Mouse (Mus musculus): ENCODE results near the gene Trappc6a.
A peak's percentile ranks its signal among the peaks of the same experiment; 100 is the strongest.

The Trappc6a gene

DNA sequence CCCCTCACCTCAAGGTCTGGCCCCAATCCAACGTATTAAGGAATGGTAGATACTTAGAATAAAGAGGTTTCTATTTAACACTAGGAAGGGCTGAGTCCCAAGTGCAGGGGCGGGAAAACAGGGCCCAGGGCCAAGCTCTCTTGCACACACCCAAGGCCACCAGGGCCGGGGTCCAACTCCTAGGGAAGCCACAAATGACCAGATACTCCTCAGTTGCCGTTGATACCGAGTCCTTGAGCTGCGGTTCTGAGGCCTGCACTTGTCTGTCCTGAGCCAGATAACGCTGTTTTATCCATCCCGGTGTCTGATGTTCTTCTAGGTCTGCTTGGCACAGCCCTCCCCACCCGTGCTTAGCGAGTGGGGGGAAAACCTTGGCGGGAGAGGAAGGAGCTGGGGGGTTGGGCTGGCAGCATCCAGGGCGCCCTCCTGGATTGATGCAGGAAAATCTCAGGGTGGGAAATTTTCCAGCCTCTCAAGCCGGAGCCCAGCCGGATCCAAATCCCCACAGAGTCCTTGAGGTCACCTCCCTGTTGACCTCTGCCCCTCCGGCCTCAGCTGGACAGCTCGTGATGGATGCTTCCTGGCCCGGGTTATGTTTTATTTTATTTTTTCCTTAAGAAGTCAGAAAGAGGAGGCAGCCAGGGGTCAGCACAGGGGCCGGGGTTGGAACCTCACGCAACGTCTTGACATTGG, 12.5 kb upstream of the Trappc6a start:
- Histone ChIP-seq H3K4me1 (replicated peaks; ENCODE audit: low read depth, low read length) (peaks cover 58% of the 10 kb centered on the region), H3K36me3 (ENCODE audit: insufficient read depth, low read length) (no peaks in the 10 kb centered on the region), H3K9me3 (ENCODE audit: low read length) (0 out of 2 replicates have a peak, but pooled peaks cover 3% of the 10 kb centered on the region), H3K4me3 (replicated peaks; ENCODE audit: low read length) (peak overlapping the region; percentile 67), H3K27me3 (ENCODE audit: insufficient read depth, low read length) (peaks cover 49% of the 10 kb centered on the region)
- TF ChIP-seq CTCF (conservative IDR thresholded peaks at IDR 0.05; ENCODE audit: low read length) (no peak), NANOG (IDR thresholded peaks at IDR 0.05; ENCODE audit: borderline replicate concordance, low read length) (no peak), POU5F1 (IDR thresholded peaks at IDR 0.05; ENCODE audit: borderline replicate concordance, low read length) (no peak)

GRCm38 (mm10) chr7:19496214-19496555, 12.0 kb upstream of the Trappc6a start:
- H3K4me3 ChIP-seq (replicated peaks; ENCODE audit: low read length), result peak overlapping the region; percentile 67
- 0 out of 2 replicates have a peak, but pooled peaks cover 3% of the 10 kb centered on the region for H3K9me3 ChIP-seq (ENCODE audit: low read length)
- peaks cover 44% of the 10 kb centered on the region for H3K27me3 ChIP-seq (ENCODE audit: insufficient read depth, low read length)
- no peak for TF ChIP-seq POU5F1 (IDR thresholded peaks at IDR 0.05; ENCODE audit: borderline replicate concordance, low read length)
- H3K4me1 ChIP-seq (replicated peaks; ENCODE audit: low read depth, low read length), result peaks cover 61% of the 10 kb centered on the region
- H3K36me3 ChIP-seq (ENCODE audit: insufficient read depth, low read length), result no peaks in the 10 kb centered on the region

GRCm38 (mm10) chr7:19498326-19498725, 9.9 kb upstream of the Trappc6a start:
- peaks cover 25% of the 10 kb centered on the region for H3K27me3 ChIP-seq (ENCODE audit: insufficient read depth, low read length)
- H3K9me3 ChIP-seq (ENCODE audit: low read length), result 0 out of 2 replicates have a peak, but pooled peaks cover 3% of the 10 kb centered on the region
- no peaks in the 10 kb centered on the region for H3K36me3 ChIP-seq (ENCODE audit: insufficient read depth, low read length)
- peaks cover 57% of the 10 kb centered on the region for H3K4me1 ChIP-seq (replicated peaks; ENCODE audit: low read depth, low read length)
- TF ChIP-seq CTCF (conservative IDR thresholded peaks at IDR 0.05; ENCODE audit: low read length) (no peak), POU5F1 (IDR thresholded peaks at IDR 0.05; ENCODE audit: borderline replicate concordance, low read length) (no peak), NANOG (IDR thresholded peaks at IDR 0.05; ENCODE audit: borderline replicate concordance, low read length) (no peak)
- H3K4me3 ChIP-seq (replicated peaks; ENCODE audit: low read length), result no peak overlapping the region

DNA sequence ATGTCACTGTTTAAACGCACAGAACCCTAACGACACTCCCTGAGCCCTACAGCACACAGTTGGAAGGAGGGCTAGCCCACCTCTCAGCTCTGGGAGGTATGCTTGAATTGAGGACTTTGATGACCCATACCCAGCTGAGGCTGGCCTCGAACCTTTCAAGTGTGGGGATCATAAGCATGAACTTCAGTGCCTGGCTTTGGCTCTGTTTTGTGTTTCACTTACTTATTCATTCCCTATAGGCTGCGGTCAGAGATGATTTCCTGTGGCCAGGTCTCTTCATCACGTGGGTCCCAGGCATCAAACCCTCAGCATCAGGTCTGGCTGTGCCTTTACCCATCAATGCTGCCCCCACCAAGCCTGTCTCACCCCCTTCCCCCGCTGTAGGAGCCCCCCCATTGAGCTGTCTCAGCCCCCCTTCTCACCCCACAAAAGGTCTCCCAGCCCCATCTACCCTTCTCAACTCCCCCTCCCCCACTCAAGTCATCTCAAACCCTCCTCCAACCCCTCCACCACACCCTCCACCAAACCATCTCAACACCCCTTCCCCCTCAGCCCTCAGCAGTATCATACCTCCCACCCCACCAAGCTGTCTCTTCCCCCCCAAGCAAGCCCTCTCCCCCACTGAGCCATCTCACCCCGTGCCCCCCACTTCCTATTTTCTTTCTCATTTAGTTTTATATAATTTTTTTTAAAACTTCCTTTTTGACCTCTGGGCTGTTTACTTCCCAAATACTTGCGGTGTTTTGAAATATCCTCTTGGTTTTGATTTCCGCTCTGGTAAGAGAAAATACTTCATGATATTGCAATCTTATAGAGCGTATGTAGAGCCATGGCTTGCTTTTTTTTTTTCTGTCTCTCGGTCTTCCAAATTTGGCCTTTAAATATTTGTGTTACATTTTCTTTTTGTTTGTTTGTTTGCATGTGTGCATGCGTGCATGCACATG, 7.5 kb upstream of the Trappc6a start:
- peaks cover 56% of the 10 kb centered on the region for H3K4me1 ChIP-seq (replicated peaks; ENCODE audit: low read depth, low read length)
- no peak overlapping the region for H3K4me3 ChIP-seq (replicated peaks; ENCODE audit: low read length)
- H3K36me3 ChIP-seq (ENCODE audit: insufficient read depth, low read length), result no peaks in the 10 kb centered on the region
- H3K9me3 ChIP-seq (ENCODE audit: low read length), result no peaks in the 10 kb centered on the region
- H3K27me3 ChIP-seq (ENCODE audit: insufficient read depth, low read length), result peaks cover 5% of the 10 kb centered on the region
- TF ChIP-seq NANOG (IDR thresholded peaks at IDR 0.05; ENCODE audit: borderline replicate concordance, low read length), result no peak
- TF ChIP-seq POU5F1 (IDR thresholded peaks at IDR 0.05; ENCODE audit: borderline replicate concordance, low read length), result no peak
- TF ChIP-seq CTCF (conservative IDR thresholded peaks at IDR 0.05; ENCODE audit: low read length), result no peak

DNA sequence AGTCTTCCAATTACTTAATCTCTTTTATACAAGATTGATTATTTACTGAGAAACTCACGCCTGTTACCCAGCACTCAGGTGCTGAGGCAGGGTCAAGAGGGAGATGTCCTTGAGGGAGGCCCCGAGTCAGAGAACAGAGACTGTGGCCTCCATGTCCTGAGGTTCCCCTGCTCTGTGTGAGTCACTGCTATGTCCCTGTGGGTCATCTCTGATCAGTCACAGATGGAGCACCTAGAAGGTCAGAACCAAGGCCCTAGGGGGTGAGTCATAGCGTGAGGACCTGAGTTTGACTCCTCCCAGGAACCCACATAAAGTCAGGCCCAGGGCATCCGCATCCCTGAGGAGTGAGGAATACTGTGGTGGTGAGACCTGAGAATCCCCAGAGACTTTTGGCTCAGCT, 6.5 kb upstream of the Trappc6a start:
- Histone ChIP-seq H3K36me3 (ENCODE audit: insufficient read depth, low read length) (no peaks in the 10 kb centered on the region), H3K27me3 (ENCODE audit: insufficient read depth, low read length) (no peaks in the 10 kb centered on the region), H3K9me3 (ENCODE audit: low read length) (no peaks in the 10 kb centered on the region), H3K4me1 (replicated peaks; ENCODE audit: low read depth, low read length) (peaks cover 54% of the 10 kb centered on the region), H3K4me3 (replicated peaks; ENCODE audit: low read length) (no peak overlapping the region)
- TF ChIP-seq POU5F1 (IDR thresholded peaks at IDR 0.05; ENCODE audit: borderline replicate concordance, low read length) (no peak), CTCF (conservative IDR thresholded peaks at IDR 0.05; ENCODE audit: low read length) (no peak), NANOG (IDR thresholded peaks at IDR 0.05; ENCODE audit: borderline replicate concordance, low read length) (no peak)

DNA sequence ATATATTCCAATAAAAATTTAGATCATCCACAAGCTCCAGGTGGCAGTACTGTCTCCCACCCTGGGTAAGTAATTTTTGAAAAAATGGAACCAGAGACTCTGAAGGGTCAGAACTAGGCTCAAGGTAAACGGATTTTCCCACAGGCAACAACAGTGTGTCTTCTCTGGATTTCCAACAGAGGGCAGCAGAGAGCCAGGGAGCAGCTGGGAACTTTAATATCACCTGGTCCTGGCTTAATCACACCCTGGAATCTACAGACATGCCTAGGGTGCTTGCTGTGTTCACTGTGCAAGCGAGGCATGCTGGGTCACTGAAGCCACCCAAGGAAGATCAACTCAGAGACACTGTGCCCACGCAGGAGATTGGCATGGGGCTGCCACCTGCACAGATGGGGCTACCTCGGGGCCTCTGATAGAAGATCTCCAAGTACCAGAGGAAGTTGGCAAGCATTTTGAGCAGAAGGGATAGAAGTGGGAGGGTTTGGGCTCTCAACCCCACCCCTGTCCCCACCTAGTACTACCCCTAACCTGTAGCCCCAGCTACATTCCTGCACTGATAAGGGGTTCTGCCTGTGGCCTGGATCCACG, 4.6 kb upstream of the Trappc6a start:
- TF ChIP-seq CTCF (conservative IDR thresholded peaks at IDR 0.05; ENCODE audit: low read length), result peak; percentile 87
- TF ChIP-seq POU5F1 (IDR thresholded peaks at IDR 0.05; ENCODE audit: borderline replicate concordance, low read length), result no peak
- Histone ChIP-seq H3K9me3 (ENCODE audit: low read length) (no peaks in the 10 kb centered on the region), H3K4me1 (replicated peaks; ENCODE audit: low read depth, low read length) (peaks cover 51% of the 10 kb centered on the region), H3K36me3 (ENCODE audit: insufficient read depth, low read length) (no peaks in the 10 kb centered on the region), H3K4me3 (replicated peaks; ENCODE audit: low read length) (no peak overlapping the region), H3K27me3 (ENCODE audit: insufficient read depth, low read length) (no peaks in the 10 kb centered on the region)

- Histone ChIP-seq H3K4me3 (replicated peaks; ENCODE audit: low read length) (peak overlapping the region; percentile 89), H3K36me3 (ENCODE audit: insufficient read depth, low read length) (no peaks in the 10 kb centered on the region), H3K9me3 (ENCODE audit: low read length) (no peaks in the 10 kb centered on the region), H3K4me1 (replicated peaks; ENCODE audit: low read depth, low read length) (peaks cover 44% of the 10 kb centered on the region), H3K27me3 (ENCODE audit: insufficient read depth, low read length) (no peaks in the 10 kb centered on the region)
- no peak for TF ChIP-seq POU5F1 (IDR thresholded peaks at IDR 0.05; ENCODE audit: borderline replicate concordance, low read length)
- TF ChIP-seq CTCF (conservative IDR thresholded peaks at IDR 0.05; ENCODE audit: low read length), result peak; percentile 35
Measured at GRCm38 (mm10) chr7:19506326-19506725, 1.9 kb upstream of the Trappc6a start.

DNA sequence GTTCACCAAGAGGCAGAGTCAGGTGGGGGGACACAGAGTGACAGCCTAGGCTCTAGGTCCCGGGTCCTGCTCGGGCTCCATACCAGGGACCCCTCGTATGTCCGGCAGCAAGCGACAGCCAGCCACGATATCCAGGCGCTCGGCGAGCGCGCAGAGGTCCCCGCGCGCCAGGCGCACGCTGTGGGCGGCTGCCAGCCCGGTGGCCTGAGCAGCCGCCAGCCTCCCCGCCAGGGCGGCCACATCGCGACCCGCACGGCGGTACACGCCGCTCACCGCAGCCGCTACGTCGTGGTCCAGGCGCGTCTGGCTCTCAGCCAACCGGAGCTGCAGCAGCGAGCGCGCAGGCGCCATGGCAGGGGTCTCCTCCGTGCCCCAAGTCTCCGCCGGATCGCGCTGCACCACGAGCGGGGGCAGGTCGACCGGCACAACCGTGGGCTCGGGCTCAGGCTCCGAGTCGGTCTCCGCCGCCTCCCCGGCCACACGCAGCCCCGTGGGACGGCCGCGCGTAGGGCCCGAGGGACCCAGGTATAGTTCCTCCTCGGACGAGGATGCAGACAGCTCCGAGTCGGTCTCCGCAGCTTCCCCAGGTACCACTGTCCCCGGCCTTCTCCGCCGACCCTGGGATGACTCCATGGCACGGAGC, 1.1 kb upstream of the Trappc6a start:
- Histone ChIP-seq H3K36me3 (ENCODE audit: insufficient read depth, low read length) (no peaks in the 10 kb centered on the region), H3K4me3 (replicated peaks; ENCODE audit: low read length) (peak overlapping the region; percentile 89), H3K4me1 (replicated peaks; ENCODE audit: low read depth, low read length) (peaks cover 42% of the 10 kb centered on the region), H3K9me3 (ENCODE audit: low read length) (no peaks in the 10 kb centered on the region), H3K27me3 (ENCODE audit: insufficient read depth, low read length) (no peaks in the 10 kb centered on the region)
- TF ChIP-seq CTCF (conservative IDR thresholded peaks at IDR 0.05; ENCODE audit: low read length) (no peak), POU5F1 (IDR thresholded peaks at IDR 0.05; ENCODE audit: borderline replicate concordance, low read length) (no peak), NANOG (IDR thresholded peaks at IDR 0.05; ENCODE audit: borderline replicate concordance, low read length) (no peak)

Measured in E14TG2a.4 (cell line).